Mouse (Mus musculus): ENCODE data around the gene Dhrs7b.

Gene Dhrs7b

DNA sequence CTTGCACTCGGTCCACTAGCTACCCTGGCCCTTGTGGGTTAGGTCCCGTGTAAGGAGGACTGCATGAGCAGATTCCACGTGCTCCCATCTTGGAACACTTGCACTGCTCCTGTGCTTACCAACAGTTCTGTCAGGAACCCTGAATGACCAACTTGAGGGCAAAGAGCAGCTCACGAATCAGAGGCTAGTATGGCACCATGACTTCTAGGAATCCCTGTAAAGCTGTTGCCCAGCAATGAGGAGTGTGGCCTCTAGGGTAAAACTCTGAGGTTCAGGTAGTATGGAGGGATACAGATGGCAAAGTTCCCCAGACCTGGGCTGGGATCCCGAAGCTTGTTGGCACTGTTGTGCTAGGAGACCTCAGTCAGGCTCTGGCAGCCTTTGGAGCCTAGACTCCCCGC, 73.2 kb downstream of the Dhrs7b start:
- DNase-seq: no peak

DNA sequence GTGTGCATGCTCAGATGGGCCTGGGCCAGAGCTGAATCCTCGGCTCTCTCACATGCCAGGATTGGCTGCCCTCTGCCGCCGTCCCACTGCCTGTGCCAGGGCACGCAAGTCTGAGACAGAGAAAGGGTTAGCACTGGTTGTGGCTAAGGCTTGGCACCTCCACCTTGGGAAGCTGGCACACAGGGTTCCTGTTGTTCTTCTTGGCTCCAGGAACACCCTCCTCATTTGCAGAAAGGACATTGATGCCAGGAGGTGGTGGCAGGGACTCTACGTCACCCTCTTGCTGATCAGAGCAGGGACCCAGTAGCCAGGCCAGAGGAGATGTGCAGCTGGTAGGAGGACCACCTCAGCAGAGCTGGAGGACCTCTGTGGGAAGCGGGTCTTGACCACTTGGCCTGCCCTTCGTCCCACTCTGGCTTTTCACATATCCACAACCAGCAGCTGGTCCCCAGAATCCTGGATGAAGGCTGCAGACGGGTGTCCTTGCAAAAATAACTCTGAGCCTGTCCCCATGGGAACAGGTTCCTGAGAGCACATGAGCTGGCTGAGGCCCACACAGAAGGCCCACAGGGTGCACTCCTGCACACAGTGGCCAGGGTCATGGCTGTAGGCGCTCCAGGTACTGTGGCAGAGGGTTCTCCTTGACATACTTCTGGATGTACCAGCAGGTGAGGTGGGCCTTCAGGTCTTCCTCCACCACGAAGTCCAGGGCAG, 75.1 kb downstream of the Dhrs7b start:
- no peak for DNase-seq

DNA sequence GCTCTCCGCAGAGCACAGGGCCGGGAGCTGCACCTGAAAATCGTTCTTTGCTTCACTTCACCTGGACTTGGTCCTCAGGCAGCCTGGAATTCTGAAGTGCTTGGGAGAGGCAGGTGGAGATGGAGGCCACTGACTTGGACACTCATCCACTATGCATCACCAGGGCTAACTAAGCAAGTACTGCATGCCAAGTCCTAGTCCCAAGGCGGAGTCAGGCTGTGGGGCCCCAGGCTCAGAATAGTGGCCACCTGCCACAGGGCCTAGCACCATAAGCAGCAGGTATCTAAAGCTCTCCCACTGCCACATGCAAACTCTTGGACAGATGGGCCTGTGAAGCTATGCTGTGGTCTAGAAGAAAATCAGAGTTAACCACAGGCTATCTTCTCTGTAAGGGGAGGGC, 76.0 kb downstream of the Dhrs7b start:
- no peak for DNase-seq

DNA sequence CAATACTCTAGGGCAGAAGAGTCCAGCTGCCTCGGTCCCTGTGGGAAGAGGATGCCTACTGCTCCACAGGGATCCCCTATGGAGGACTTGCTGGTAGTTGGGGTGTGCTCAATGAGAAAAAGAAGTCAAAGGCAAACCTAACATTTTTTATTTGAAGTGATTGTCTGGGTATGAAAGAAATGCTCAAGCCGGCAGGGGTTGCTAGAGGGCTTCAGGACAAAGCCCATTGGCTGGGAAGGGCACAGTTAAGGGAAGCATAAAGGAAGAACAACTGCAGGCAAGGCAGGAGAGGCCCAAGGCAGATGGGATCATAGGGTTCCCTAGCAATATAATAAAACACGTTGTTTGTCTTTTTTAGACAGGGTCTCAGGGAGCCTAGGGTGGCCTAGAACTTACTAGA, 77.6 kb downstream of the Dhrs7b start:
- DNase-seq: no peak

DNA sequence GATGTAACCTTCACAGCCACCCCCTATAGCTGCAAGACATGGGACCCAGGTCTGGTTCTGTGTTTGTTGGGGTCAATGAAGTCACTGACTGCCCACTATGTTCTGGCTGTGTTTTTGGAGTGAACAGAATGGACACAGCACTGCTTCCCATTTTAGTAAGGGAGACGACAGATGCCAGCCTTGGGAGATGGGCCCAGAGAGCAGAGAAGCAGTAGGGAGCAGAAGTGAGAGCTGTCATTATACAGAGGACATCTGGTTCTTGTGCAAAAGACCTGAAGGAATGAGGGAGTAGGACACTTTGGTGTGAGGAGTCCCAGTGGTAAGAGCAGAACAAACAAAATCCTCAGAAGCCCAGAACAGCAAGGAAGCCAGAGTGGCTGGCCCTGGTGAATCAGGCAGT, 79.2 kb downstream of the Dhrs7b start:
- DNase-seq: no peak
